Mouse (Mus musculus) liver, embryonic 13.5 days (tissue): Measurements from ENCODE around the gene Rps28. TPM values are rescaled to one million over a fixed set of nuclear protein-coding genes. Genes with fewer than 3 reads are reported as not detected.
A peak's percentile ranks its signal among the peaks of the same experiment; 100 is the strongest.
"Not testable (repeated sequence)": the region's sequence is repeated elsewhere in the genome, so short reads cannot be mapped to it uniquely, and the experiment has no call there.

Source experiments
- ATAC-seq: fragments of 200-750 bp; cut with Nextera tagmentation; 2 replicates; pipeline ENCODE4 v1.8.0; 2017; ENCODE audit warnings: low read depth, mild to moderate bottlenecking, moderate number of reproducible peaks, moderate library complexity
- DNase-seq: peaks from one replicate; pipeline ENCODE4 v3.0.0; 2022
- H3K27ac ChIP-seq: fragments of 300-500 bp; sonication (generic); 2 replicates; pipeline ENCODE4 v1.5.1; 2015; ENCODE audit warnings: moderate library complexity, mild to moderate bottlenecking, inconsistent platforms
- H3K27me3 ChIP-seq: fragments of 300-500 bp; sonication (generic); 2 replicates; pipeline ENCODE4 v1.6.1; 2015; ENCODE audit warnings: mild to moderate bottlenecking, inconsistent platforms
- H3K36me3 ChIP-seq: fragments of 300-500 bp; sonication (generic); 2 replicates; pipeline ENCODE4 v1.6.1; 2015; ENCODE audit warnings: mild to moderate bottlenecking, inconsistent platforms
- H3K4me1 ChIP-seq: fragments of 300-500 bp; sonication (generic); replicated peaks from 2 replicates; pipeline ENCODE4 v1.6.1; 2015; ENCODE audit warnings: inconsistent platforms
- H3K4me2 ChIP-seq: fragments of 300-500 bp; sonication (generic); 2 replicates; pipeline ENCODE4 v1.6.1; 2015; ENCODE audit warnings: inconsistent platforms, mild to moderate bottlenecking, moderate library complexity
- H3K4me3 ChIP-seq: fragments of 300-500 bp; sonication (generic); replicated peaks from 2 replicates; pipeline ENCODE4 v1.5.1; 2015; ENCODE audit warnings: mild to moderate bottlenecking, inconsistent platforms
- H3K9ac ChIP-seq: fragments of 300-500 bp; sonication (generic); 2 replicates; pipeline ENCODE4 v1.6.1; 2015; ENCODE audit warnings: mild to moderate bottlenecking, inconsistent platforms
- H3K9me3 ChIP-seq: fragments of 300-500 bp; sonication (generic); replicated peaks from 2 replicates; pipeline ENCODE4 v1.6.1; 2016; ENCODE audit warnings: inconsistent platforms
- WGBS: fragments of 180-500 bp; shearing (Covaris S2); methylation state at CpG from one replicate; pipeline ENCODE4 v1.1.7; 2015; ENCODE audit not compliant: insufficient replicate concordance; 5-methylcytosine and 5-hydroxymethylcytosine counted together
- polyA plus RNA-seq: library from polyadenylated mRNA; unstranded; fragments of >200 nt; fragmentation: Nextera tagmentation; extraction: Ambion mirVana; gene quantifications from 2 replicates; pipeline ENCODE4 v1.2.1, GENCODE M21; 2015

Rps28 gene
- polyA plus RNA-seq, 1 experiment from 2014 or later = 696 TPM

- peaks cover 50% of the 10 kb centered on the region for H3K4me1 ChIP-seq
- H3K4me3 ChIP-seq = no peak overlapping the region
- no peak overlapping the region for H3K9ac ChIP-seq
- WGBS = 1% methylated on average over 3 of the region's 3 CpGs
- H3K36me3 ChIP-seq = peaks cover 44% of the 10 kb centered on the region
- ATAC-seq = no peak
- no peak overlapping the region for H3K27ac ChIP-seq
- H3K27me3 ChIP-seq = no peaks in the 10 kb centered on the region
- H3K9me3 ChIP-seq = no peaks in the 10 kb centered on the region
- H3K4me2 ChIP-seq = no peak overlapping the region
- DNase-seq = peak; percentile 60
Measured at GRCm38 (mm10) chr17:33826850-33827249, 2.5 kb upstream of the Rps28 start.

GRCm38 (mm10) chr17:33825462-33825861, 1.1 kb upstream of the Rps28 start:
- H3K27me3 ChIP-seq = no peaks in the 10 kb centered on the region
- H3K9me3 ChIP-seq = no peaks in the 10 kb centered on the region
- no peak for DNase-seq
- ATAC-seq = no peak
- 77% methylated on average over 8 of the region's 8 CpGs for WGBS
- H3K4me1 ChIP-seq = peaks cover 62% of the 10 kb centered on the region
- peaks cover 45% of the 10 kb centered on the region for H3K36me3 ChIP-seq
- H3K4me3 ChIP-seq = peak overlapping the region; percentile 86
- H3K27ac ChIP-seq = peak overlapping the region; percentile 32; the same call in 1 of the 2 replicates
- peak overlapping the region; percentile 82 for H3K4me2 ChIP-seq
- H3K9ac ChIP-seq = peak overlapping the region; percentile 89

- H3K4me3 ChIP-seq = peak overlapping the region; percentile 86
- H3K9me3 ChIP-seq, H3K27me3 ChIP-seq, ATAC-seq, DNase-seq: not testable (repeated sequence)
- peaks cover 45% of the 10 kb centered on the region for H3K36me3 ChIP-seq
- peak overlapping the region; percentile 89 for H3K9ac ChIP-seq
- 2% methylated on average over 6 of the region's 6 CpGs for WGBS
- peak overlapping the region; percentile 82 for H3K4me2 ChIP-seq
- peaks cover 67% of the 10 kb centered on the region for H3K4me1 ChIP-seq
- H3K27ac ChIP-seq = peak overlapping the region; percentile 85
Measured at GRCm38 (mm10) chr17:33824997-33825330, 602 bp upstream of the Rps28 start.

GRCm38 (mm10) chr17:33823171-33823570, 1.2 kb downstream of the Rps28 start:
- DNase-seq, ATAC-seq, H3K27me3 ChIP-seq, H3K9me3 ChIP-seq: not testable (repeated sequence)
- H3K27ac ChIP-seq = peak overlapping the region; percentile 74
- H3K4me1 ChIP-seq = peaks cover 83% of the 10 kb centered on the region
- peak overlapping the region; percentile 82 for H3K4me2 ChIP-seq
- peak overlapping the region; percentile 86 for H3K4me3 ChIP-seq
- WGBS = 45% methylated on average over 8 of the region's 8 CpGs
- H3K9ac ChIP-seq = peak overlapping the region; percentile 89
- H3K36me3 ChIP-seq = peaks cover 57% of the 10 kb centered on the region

- no peaks in the 10 kb centered on the region for H3K27me3 ChIP-seq
- no peaks in the 10 kb centered on the region for H3K9me3 ChIP-seq
- peak overlapping the region; percentile 86 for H3K4me3 ChIP-seq
- H3K4me2 ChIP-seq = peak overlapping the region; percentile 82
- H3K27ac ChIP-seq = peak overlapping the region; percentile 12; the same call in 1 of the 2 replicates
- peaks cover 83% of the 10 kb centered on the region for H3K4me1 ChIP-seq
- H3K9ac ChIP-seq = peak overlapping the region; percentile 89
- H3K36me3 ChIP-seq = peaks cover 56% of the 10 kb centered on the region
- ATAC-seq (no peak), DNase-seq (no peak)
- WGBS = 70% methylated on average over 1 of the region's 1 CpGs
Measured at GRCm38 (mm10) chr17:33822436-33822959, 1.9 kb downstream of the Rps28 start.

- Histone ChIP-seq H3K9ac (peak overlapping the region; percentile 86), H3K4me1 (peaks cover 68% of the 10 kb centered on the region), H3K27ac (peak overlapping the region; percentile 81), H3K4me2 (peak overlapping the region; percentile 98), H3K27me3 (peaks cover 6% of the 10 kb centered on the region; the same call in 1 of the 2 replicates), H3K36me3 (peaks cover 49% of the 10 kb centered on the region), H3K9me3 (no peaks in the 10 kb centered on the region), H3K4me3 (peak overlapping the region; percentile 68)
- DNase-seq (no peak), ATAC-seq (peak; percentile 9; the same call in 1 of the 2 replicates)
- 24% methylated on average over 33 of the region's 33 CpGs for WGBS
Measured at GRCm38 (mm10) chr17:33817969-33818643, 6.3 kb downstream of the Rps28 start.

- H3K4me1 ChIP-seq = peaks cover 63% of the 10 kb centered on the region
- H3K36me3 ChIP-seq = peaks cover 41% of the 10 kb centered on the region
- peak overlapping the region; percentile 86 for H3K9ac ChIP-seq
- WGBS = under 1% methylated on average over 89 of the region's 89 CpGs
- peak; percentile 98 for ATAC-seq
- H3K27ac ChIP-seq = peak overlapping the region; percentile 82
- no peaks in the 10 kb centered on the region for H3K9me3 ChIP-seq
- peaks cover 7% of the 10 kb centered on the region; the same call in 1 of the 2 replicates for H3K27me3 ChIP-seq
- H3K4me2 ChIP-seq = peak overlapping the region; percentile 98
- H3K4me3 ChIP-seq = peak overlapping the region; percentile 68
- peak; percentile 89 for DNase-seq
Measured at GRCm38 (mm10) chr17:33817184-33817968, 7.0 kb downstream of the Rps28 start.

- Histone ChIP-seq H3K4me1 (peaks cover 58% of the 10 kb centered on the region), H3K27ac (no peak overlapping the region), H3K9ac (peak overlapping the region; percentile 86), H3K36me3 (peaks cover 34% of the 10 kb centered on the region), H3K27me3 (peaks cover 10% of the 10 kb centered on the region; the same call in 1 of the 2 replicates), H3K4me3 (peak overlapping the region; percentile 68), H3K9me3 (no peaks in the 10 kb centered on the region), H3K4me2 (peak overlapping the region; percentile 98)
- ATAC-seq (no peak), DNase-seq (no peak)
- WGBS = 69% methylated on average over 5 of the region's 5 CpGs
Measured at GRCm38 (mm10) chr17:33816612-33817011, 7.8 kb downstream of the Rps28 start.

GRCm38 (mm10) chr17:33815399-33815798, 9.0 kb downstream of the Rps28 start:
- Histone ChIP-seq H3K4me3 (no peak overlapping the region), H3K4me1 (peaks cover 59% of the 10 kb centered on the region), H3K27me3 (peaks cover 18% of the 10 kb centered on the region), H3K27ac (no peak overlapping the region), H3K36me3 (peaks cover 22% of the 10 kb centered on the region), H3K9me3 (no peaks in the 10 kb centered on the region), H3K9ac (no peak overlapping the region), H3K4me2 (no peak overlapping the region)
- WGBS = 75% methylated on average over 6 of the region's 6 CpGs
- no peak for ATAC-seq
- no peak for DNase-seq

- Histone ChIP-seq H3K9me3 (no peaks in the 10 kb centered on the region), H3K4me1 (peaks cover 44% of the 10 kb centered on the region), H3K27ac (no peak overlapping the region), H3K27me3 (peaks cover 20% of the 10 kb centered on the region), H3K9ac (no peak overlapping the region), H3K4me3 (no peak overlapping the region), H3K36me3 (no peaks in the 10 kb centered on the region), H3K4me2 (no peak overlapping the region)
- DNase-seq (no peak), ATAC-seq (no peak)
- WGBS = 41% methylated on average over 4 of the region's 4 CpGs
Measured at GRCm38 (mm10) chr17:33812990-33813389, 11.4 kb downstream of the Rps28 start.

- Histone ChIP-seq H3K4me1 (peaks cover 41% of the 10 kb centered on the region), H3K4me3 (no peak overlapping the region), H3K4me2 (no peak overlapping the region), H3K9me3 (no peaks in the 10 kb centered on the region), H3K27me3 (peaks cover 20% of the 10 kb centered on the region), H3K36me3 (no peaks in the 10 kb centered on the region), H3K27ac (no peak overlapping the region), H3K9ac (no peak overlapping the region)
- ATAC-seq = no peak
- 35% methylated on average over 3 of the region's 3 CpGs for WGBS
- no peak for DNase-seq
Measured at GRCm38 (mm10) chr17:33812475-33812874, 11.9 kb downstream of the Rps28 start.
